Mouse (Mus musculus): Measurements from ENCODE around the gene Tmem104. TPM values are rescaled to one million over a fixed set of nuclear protein-coding genes. Genes with fewer than 3 reads are reported as not detected.

The Tmem104 gene
- total and polyA plus RNA-seq, 2 experiments from 2014 or later: 8.5 to 12.9 TPM

DNA sequence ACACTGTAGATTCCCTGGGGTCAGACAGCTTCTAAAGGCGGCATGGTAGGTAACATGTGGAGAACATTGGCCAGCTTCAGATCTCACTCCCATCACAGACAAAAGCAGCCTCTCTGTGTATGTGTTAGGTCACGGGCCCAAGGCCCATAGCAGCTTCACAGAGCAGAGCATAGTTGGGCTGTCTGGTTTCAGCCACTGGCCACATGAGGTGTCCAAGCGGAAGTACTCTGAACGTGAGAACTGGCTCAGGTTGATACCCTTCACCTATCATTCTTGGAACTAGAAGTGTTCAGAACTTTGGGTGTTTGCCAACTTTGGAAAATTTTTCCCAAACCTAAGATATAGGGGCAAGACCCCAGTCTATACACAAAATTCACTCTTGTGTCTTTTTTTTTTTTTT is 17.9 kb upstream of the Tmem104 start:
- Histone ChIP-seq H3K9me3 (ENCODE audit: low read length) (no peaks in the 10 kb centered on the region), H3K4me3 (ENCODE audit: low read depth, low read length) (no peak overlapping the region), H3K36me3 (ENCODE audit: insufficient read depth, low read length) (no peaks in the 10 kb centered on the region), H3K27ac (ENCODE audit: low read depth, low read length) (no peak overlapping the region), H3K27me3 (ENCODE audit: insufficient read depth, low read length) (no peaks in the 10 kb centered on the region; the same call in 1 of the 2 replicates), H3K9ac (replicated peaks; ENCODE audit: low read length, poor library complexity, severe bottlenecking) (no peak overlapping the region), H3K4me1 (ENCODE audit: insufficient read depth, low read length) (no peaks in the 10 kb centered on the region), H3K4me2 (ENCODE audit: low read depth, low read length, poor library complexity, severe bottlenecking) (no peak overlapping the region)
- DNase-seq (ENCODE audit: low spot score): no peak
- ATAC-seq (ENCODE audit: low FRiP score): no peak
- TF ChIP-seq CTCF (IDR thresholded peaks at IDR 0.05): no peak
- 87% methylated on average over 4 of the region's 4 CpGs for WGBS

DNA sequence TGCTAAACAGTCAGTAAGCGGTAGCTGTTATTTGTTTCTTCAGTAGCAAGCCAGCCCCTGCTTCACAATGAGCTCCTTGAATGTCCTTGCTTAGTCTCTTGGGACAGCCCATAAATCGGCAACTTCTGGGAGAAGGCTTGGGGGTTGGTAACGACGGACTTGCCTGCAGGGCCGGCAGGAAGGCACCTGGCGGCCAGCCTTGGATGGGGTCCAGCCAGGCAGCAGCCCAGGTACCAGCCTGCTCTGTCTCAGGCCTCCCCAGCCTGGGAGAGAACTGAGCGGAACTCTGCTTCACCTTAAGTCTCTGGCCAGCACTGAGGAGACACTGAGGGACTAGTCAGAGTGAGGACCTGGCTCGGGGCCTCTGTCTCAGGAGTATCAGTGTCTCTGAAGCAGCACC is 16.2 kb upstream of the Tmem104 start:
- Histone ChIP-seq H3K36me3 (ENCODE audit: insufficient read depth, low read length) (no peaks in the 10 kb centered on the region), H3K4me3 (ENCODE audit: low read depth, low read length) (no peak overlapping the region), H3K9me3 (ENCODE audit: low read length) (no peaks in the 10 kb centered on the region), H3K4me2 (ENCODE audit: low read depth, low read length, poor library complexity, severe bottlenecking) (no peak overlapping the region), H3K27me3 (ENCODE audit: insufficient read depth, low read length) (peaks cover 3% of the 10 kb centered on the region; the same call in 1 of the 2 replicates), H3K9ac (replicated peaks; ENCODE audit: low read length, poor library complexity, severe bottlenecking) (no peak overlapping the region), H3K27ac (ENCODE audit: low read depth, low read length) (no peak overlapping the region), H3K4me1 (ENCODE audit: insufficient read depth, low read length) (peaks cover 3% of the 10 kb centered on the region; the same call in 1 of the 2 replicates)
- no peak for TF ChIP-seq CTCF (IDR thresholded peaks at IDR 0.05)
- DNase-seq (ENCODE audit: low spot score): no peak
- ATAC-seq (ENCODE audit: low FRiP score): no peak
- WGBS: 48% methylated on average over 8 of the region's 8 CpGs

DNA sequence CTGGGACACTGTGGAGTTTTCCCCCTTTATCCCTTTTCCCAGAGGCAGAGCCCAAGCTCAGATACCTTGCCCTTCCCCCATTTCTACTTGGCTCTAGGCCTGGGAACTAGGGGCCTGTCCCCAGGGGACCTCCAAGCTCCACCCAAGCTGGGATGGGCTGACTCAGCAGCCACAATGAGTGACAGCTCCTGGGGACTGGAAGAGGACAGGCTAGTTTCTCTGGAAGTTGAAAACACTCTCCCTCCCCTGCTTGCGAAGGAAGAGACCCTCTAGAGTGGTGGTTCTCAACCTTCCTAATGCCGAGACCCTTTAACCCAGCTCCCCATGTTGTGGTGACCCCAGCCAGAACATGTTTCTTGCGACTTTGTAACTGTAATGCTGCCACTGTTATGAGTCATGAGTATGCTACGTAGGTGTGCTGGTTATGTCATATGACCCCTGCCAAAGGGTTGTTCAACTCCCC is 14.4 kb upstream of the Tmem104 start:
- H3K4me2 ChIP-seq (ENCODE audit: low read depth, low read length, poor library complexity, severe bottlenecking): no peak overlapping the region
- TF ChIP-seq CTCF (IDR thresholded peaks at IDR 0.05): no peak
- no peak overlapping the region for H3K9ac ChIP-seq (replicated peaks; ENCODE audit: low read length, poor library complexity, severe bottlenecking)
- H3K4me3 ChIP-seq (ENCODE audit: low read depth, low read length): no peak overlapping the region
- H3K36me3 ChIP-seq (ENCODE audit: insufficient read depth, low read length): no peaks in the 10 kb centered on the region
- H3K9me3 ChIP-seq (ENCODE audit: low read length): no peaks in the 10 kb centered on the region
- 28% methylated on average over 4 of the region's 4 CpGs for WGBS
- H3K27me3 ChIP-seq (ENCODE audit: insufficient read depth, low read length): peaks cover 3% of the 10 kb centered on the region; the same call in 1 of the 2 replicates
- ATAC-seq (ENCODE audit: low FRiP score) (no peak), DNase-seq (ENCODE audit: low spot score) (peak; percentile 70)
- H3K27ac ChIP-seq (ENCODE audit: low read depth, low read length): no peak overlapping the region
- peaks cover 3% of the 10 kb centered on the region; the same call in 1 of the 2 replicates for H3K4me1 ChIP-seq (ENCODE audit: insufficient read depth, low read length)

DNA sequence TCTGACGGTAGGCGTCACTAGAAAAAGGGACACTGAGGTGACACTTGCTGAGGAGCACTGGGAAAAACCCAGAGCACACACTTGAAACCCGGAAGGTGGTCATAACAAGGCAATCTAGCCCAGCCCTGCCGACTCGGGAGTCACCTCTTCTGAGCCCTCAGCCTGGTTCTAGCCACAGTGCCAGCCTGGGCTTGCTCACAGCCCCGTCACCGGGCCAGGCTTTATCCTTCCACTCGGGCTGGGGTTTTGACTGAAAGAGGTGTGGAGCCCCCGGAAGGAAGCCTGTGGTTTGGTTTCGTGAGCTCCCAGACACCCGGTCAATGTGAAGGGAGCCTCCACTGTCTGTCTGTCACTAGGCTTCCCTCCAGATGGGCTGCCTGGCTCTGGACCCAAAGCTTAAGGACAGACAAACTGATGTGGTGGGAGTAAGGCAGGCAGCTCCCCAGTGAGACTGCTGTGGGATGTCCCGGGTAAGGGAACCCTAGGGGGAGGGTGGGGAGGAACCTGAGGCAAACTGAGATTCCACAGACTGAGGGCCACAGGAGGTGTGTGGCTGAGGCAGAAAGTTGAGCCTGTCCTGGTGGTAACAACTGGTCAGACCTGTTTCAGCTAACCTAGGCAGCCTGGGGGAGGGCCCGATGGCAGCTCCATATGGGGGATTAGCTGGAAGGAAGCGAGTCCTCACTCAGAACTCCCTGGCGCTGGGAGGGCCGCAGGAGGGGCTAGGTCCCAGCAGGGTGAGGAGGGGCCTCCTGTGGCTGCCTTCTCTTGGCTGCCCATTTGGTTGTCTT is 13.5 kb upstream of the Tmem104 start:
- Histone ChIP-seq H3K36me3 (ENCODE audit: insufficient read depth, low read length) (no peaks in the 10 kb centered on the region), H3K27ac (ENCODE audit: low read depth, low read length) (no peak overlapping the region), H3K9me3 (ENCODE audit: low read length) (no peaks in the 10 kb centered on the region), H3K27me3 (ENCODE audit: insufficient read depth, low read length) (peaks cover 3% of the 10 kb centered on the region; the same call in 1 of the 2 replicates), H3K4me3 (ENCODE audit: low read depth, low read length) (no peak overlapping the region), H3K9ac (replicated peaks; ENCODE audit: low read length, poor library complexity, severe bottlenecking) (no peak overlapping the region), H3K4me1 (ENCODE audit: insufficient read depth, low read length) (peaks cover 3% of the 10 kb centered on the region; the same call in 1 of the 2 replicates), H3K4me2 (ENCODE audit: low read depth, low read length, poor library complexity, severe bottlenecking) (no peak overlapping the region)
- no peak for TF ChIP-seq CTCF (IDR thresholded peaks at IDR 0.05)
- DNase-seq (ENCODE audit: low spot score) (no peak), ATAC-seq (ENCODE audit: low FRiP score) (no peak)
- WGBS: 23% methylated on average over 16 of the region's 16 CpGs

DNA sequence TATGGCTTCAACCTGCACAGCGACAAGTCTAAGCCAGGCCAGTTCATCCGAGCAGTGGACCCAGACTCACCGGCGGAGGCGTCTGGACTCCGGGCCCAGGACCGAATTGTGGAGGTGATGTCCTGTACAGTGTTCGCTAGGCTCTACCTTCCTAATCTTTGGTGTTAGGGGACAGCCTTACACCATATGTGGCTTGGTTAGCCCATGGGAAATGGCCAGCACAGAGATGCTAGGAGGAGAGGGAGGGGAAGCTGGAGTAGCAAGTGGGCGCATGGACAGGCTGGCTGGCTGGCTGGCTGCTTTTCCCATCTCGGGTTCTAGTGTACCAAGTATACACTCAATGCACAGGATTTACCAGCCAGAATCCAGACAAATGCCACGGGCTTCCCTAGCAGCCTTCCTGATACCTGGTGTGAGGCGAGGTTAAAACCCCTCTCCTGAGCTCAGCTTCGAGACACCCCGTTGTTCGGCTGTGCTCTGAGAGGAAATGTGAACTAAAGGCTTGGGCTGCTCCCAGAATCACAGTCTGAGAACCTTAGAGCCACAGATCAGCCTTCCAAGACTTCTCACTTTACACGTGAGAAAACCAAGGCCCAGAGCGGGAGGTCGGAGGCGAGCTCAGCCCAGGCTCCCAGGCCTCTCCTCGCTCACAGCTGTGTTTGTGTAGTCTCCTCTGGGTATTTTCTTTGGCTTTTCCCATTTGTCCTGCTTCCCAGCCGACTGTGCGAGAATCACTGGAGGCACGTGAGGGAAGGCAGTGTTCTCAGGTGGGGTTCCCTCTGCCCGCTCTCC is 10.7 kb upstream of the Tmem104 start:
- Histone ChIP-seq H3K9ac (replicated peaks; ENCODE audit: low read length, poor library complexity, severe bottlenecking) (no peak overlapping the region), H3K9me3 (ENCODE audit: low read length) (no peaks in the 10 kb centered on the region), H3K27me3 (ENCODE audit: insufficient read depth, low read length) (peaks cover 3% of the 10 kb centered on the region; the same call in 1 of the 2 replicates), H3K27ac (ENCODE audit: low read depth, low read length) (peak overlapping the region; percentile 18; the same call in 1 of the 2 replicates), H3K4me2 (ENCODE audit: low read depth, low read length, poor library complexity, severe bottlenecking) (no peak overlapping the region), H3K4me1 (ENCODE audit: insufficient read depth, low read length) (peaks cover 5% of the 10 kb centered on the region; the same call in 1 of the 2 replicates), H3K36me3 (ENCODE audit: insufficient read depth, low read length) (no peaks in the 10 kb centered on the region), H3K4me3 (ENCODE audit: low read depth, low read length) (no peak overlapping the region)
- DNase-seq (ENCODE audit: low spot score) (no peak), ATAC-seq (ENCODE audit: low FRiP score) (no peak)
- 66% methylated on average over 24 of the region's 24 CpGs for WGBS
- no peak for TF ChIP-seq CTCF (IDR thresholded peaks at IDR 0.05)

Data from midbrain, postnatal 0 days (tissue).